Mouse (Mus musculus) lung, embryonic 16.5 days (tissue): ENCODE data around the gene Isyna1. TPM values are rescaled to one million over a fixed set of nuclear protein-coding genes. Genes with fewer than 3 reads are reported as not detected.

Source experiments
- ATAC-seq: fragments of 200-750 bp; cut with Nextera tagmentation; 2 replicates; pipeline ENCODE4 v1.8.0; 2017; ENCODE audit warnings: low read depth, mild to moderate bottlenecking, moderate library complexity
- H3K27ac ChIP-seq: fragments of 300-500 bp; sonication (generic); 2 replicates; pipeline ENCODE4 v1.5.1; 2014; ENCODE audit warnings: mild to moderate bottlenecking, control low read depth, low read length
- H3K27me3 ChIP-seq: fragments of 300-500 bp; sonication (generic); 2 replicates; pipeline ENCODE4 v1.6.1; 2014; ENCODE audit warnings: low read depth, low read length, mixed read lengths; ENCODE audit not compliant: control insufficient read depth, insufficient read depth
- H3K36me3 ChIP-seq: fragments of 300-500 bp; sonication (generic); 2 replicates; pipeline ENCODE4 v1.6.1; 2014; ENCODE audit warnings: low read length; ENCODE audit not compliant: control insufficient read depth, insufficient read depth
- H3K4me1 ChIP-seq: fragments of 300-500 bp; sonication (generic); replicated peaks from 2 replicates; pipeline ENCODE4 v1.6.1; 2014; ENCODE audit warnings: low read length, mixed read lengths; ENCODE audit not compliant: control insufficient read depth, insufficient read depth
- H3K4me2 ChIP-seq: fragments of 300-500 bp; sonication (generic); 2 replicates; pipeline ENCODE4 v1.6.1; 2014; ENCODE audit warnings: low read depth, low read length, control low read depth
- H3K4me3 ChIP-seq: fragments of 300-500 bp; sonication (generic); 2 replicates; pipeline ENCODE4 v1.5.1; 2014; ENCODE audit warnings: mild to moderate bottlenecking, low read length, control low read depth
- H3K9ac ChIP-seq: fragments of 300-500 bp; sonication (generic); 2 replicates; pipeline ENCODE4 v1.6.1; 2014; ENCODE audit warnings: low read length, control low read depth
- H3K9me3 ChIP-seq: fragments of 300-500 bp; sonication (generic); 2 replicates; pipeline ENCODE4 v1.6.1; 2016; ENCODE audit warnings: low read length; ENCODE audit not compliant: control insufficient read depth
- WGBS: fragments of 180-500 bp; shearing (Covaris S2); extraction: QIAGEN DNeasy Blood & Tissue Kit; methylation state at CpG from one replicate; pipeline ENCODE4 v1.1.7; 2014; 5-methylcytosine and 5-hydroxymethylcytosine counted together
- polyA plus RNA-seq: library from polyadenylated mRNA; unstranded; fragments of >200 nt; fragmentation: Nextera tagmentation; extraction: Ambion mirVana; gene quantifications from 2 replicates; pipeline ENCODE4 v1.2.1, GENCODE M21; 2015

Isyna1 gene
- polyA plus RNA-seq, 1 experiment from 2014 or later: 121 TPM

DNA sequence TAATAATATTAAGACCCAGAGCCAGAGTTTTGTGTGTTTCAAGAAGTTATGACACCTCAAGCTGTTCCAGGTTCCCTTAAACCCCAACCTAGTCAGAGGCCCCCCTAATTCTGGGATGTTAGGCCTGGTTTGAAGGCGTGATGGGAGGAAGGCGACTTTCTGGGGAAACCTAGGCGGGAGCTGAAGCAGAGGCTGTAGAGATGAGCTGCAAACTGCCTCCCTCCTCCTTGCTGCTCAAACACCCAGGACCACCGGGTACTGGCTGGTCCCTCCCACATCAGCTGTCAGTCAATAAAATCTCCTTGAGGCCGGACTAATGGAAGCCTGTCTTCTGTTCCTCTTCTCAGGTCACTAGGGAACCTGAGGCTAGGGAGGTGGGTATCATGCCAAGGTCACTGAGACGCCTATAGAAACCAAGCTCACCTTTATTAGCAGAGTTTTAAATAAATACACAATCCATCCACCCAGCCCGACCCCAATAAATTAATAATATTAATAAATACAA, 34.9 kb downstream of the Isyna1 start:
- no peak for ATAC-seq
- H3K27ac ChIP-seq: no peak overlapping the region
- H3K4me1 ChIP-seq: peaks cover 21% of the 10 kb centered on the region
- no peaks in the 10 kb centered on the region for H3K36me3 ChIP-seq
- no peaks in the 10 kb centered on the region for H3K9me3 ChIP-seq
- H3K4me3 ChIP-seq: peak overlapping the region; percentile 44
- peak overlapping the region; percentile 63 for H3K4me2 ChIP-seq
- no peaks in the 10 kb centered on the region for H3K27me3 ChIP-seq
- 51% methylated on average over 7 of the region's 7 CpGs for WGBS
- H3K9ac ChIP-seq: peak overlapping the region; percentile 32; the same call in 1 of the 2 replicates

DNA sequence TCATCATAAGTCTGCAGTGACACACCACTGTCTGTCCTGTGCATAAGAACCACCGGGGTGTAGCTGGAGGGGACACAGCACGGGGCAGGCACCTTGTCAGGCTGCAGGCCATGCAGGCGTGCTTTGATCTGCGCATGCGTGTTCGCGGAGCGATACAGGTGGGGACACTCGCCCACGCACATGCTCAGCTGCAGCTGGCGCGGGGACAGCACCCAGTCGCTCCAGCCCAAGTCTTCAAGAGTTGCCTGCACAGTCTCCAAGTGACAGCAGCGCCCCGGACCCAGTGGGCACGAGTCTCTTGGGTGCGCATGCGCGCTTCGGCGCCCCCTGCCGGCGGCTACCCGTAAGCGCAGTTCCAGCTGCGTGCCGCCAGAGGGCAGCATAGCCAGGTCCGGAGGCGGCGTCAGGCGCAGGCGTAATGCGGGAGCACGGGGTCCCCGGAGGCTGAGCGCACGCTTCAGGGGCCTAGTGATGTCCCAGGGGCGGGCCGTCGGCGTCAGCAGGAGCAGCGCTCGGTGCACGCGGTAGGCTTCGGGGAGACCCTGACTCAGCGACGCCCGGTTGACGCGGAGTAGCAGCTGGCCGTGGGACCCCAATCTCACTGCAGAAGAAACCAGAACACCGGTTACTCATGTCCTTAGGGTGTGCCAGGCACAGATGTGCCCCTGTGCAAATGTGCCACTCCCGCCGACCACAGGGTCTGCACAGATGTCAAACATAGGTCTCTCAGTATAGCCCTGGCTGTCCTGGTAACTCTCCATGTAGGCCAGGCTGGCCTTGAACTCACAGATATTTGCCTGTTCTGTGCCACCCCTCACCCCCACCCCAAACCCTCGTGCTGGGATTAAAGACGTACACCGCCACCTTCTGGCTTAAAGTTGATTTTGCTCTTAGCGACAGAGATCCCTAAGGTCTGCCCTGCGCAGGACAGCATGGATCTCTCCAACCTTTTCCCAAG, 35.7 kb downstream of the Isyna1 start:
- ATAC-seq: peak; percentile 91
- Histone ChIP-seq H3K4me2 (peak overlapping the region; percentile 63), H3K4me3 (peak overlapping the region; percentile 44), H3K4me1 (peaks cover 26% of the 10 kb centered on the region), H3K27me3 (no peaks in the 10 kb centered on the region), H3K9me3 (no peaks in the 10 kb centered on the region), H3K9ac (peak overlapping the region; percentile 60), H3K36me3 (no peaks in the 10 kb centered on the region), H3K27ac (no peak overlapping the region)
- WGBS: 2% methylated on average over 59 of the region's 60 CpGs

DNA sequence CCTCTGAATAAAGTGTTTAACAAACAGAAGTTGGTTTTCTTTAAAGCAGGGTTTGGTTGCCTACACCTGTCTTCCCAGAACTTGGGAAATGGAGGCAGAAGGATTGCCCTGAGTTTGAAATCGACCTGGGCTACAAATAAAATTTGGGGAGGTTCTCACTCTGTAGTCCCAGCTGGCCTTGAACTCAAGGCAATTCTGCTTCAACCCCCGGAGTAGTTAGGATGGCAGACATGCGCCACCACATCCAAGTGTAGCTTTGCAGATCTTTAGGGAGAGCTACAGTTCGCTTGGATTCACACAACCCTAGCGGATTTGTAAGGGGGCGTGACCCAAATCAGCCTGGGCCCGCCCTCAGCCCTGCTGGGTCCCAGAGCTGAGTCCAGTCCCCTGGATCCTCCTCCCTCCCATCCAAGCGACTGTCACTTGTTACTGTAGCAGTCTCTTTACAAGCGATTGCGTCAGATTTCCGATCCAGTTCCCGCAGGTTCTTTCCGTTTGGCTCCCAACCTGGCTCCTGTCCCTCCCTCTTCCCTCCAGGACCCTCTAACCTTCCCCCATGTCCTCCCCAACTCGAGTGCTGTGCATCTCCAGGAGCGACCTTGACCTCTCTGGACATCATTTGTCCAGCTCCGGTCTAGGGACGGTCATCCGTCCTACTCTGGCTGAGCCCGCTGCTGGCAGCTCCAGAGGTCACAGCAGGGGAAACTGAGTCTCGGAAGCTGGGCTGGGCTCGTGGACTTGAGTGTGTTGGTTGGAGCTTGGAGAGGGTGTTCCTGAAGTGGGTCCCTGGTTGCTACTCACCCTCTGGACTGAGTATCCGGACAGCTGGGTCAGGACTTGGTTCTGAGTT, 36.6 kb downstream of the Isyna1 start:
- Histone ChIP-seq H3K27ac (no peak overlapping the region), H3K27me3 (no peaks in the 10 kb centered on the region), H3K36me3 (no peaks in the 10 kb centered on the region), H3K4me3 (no peak overlapping the region; the same call in 1 of the 2 replicates), H3K4me1 (peaks cover 23% of the 10 kb centered on the region), H3K9ac (no peak overlapping the region; the same call in 1 of the 2 replicates), H3K4me2 (peak overlapping the region; percentile 63), H3K9me3 (no peaks in the 10 kb centered on the region)
- 13% methylated on average over 22 of the region's 22 CpGs for WGBS
- peak; percentile 48 for ATAC-seq

DNA sequence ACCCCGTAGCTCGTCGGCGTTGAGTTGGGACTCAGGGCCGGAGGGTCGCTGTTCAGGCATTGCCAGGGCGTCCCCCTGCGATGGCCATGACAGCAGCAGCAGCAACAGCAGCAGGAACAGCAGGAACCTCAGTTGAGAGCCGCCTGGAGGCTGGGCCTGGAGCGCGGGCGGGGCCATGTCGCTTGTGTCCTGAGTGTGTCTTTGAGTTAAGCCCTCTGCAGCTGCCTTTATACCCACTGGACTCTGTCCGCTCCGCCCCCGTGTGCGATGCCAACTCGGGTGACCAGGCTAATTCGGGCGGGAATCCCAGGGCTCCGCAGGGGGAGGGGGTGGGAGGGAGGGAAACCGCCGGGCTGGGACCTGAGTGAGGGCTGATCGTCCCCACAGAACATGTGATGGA, 37.3 kb downstream of the Isyna1 start:
- H3K9me3 ChIP-seq: no peaks in the 10 kb centered on the region
- WGBS: 14% methylated on average over 24 of the region's 24 CpGs
- H3K27ac ChIP-seq: no peak overlapping the region
- no peak overlapping the region for H3K4me3 ChIP-seq
- peaks cover 23% of the 10 kb centered on the region for H3K4me1 ChIP-seq
- H3K36me3 ChIP-seq: no peaks in the 10 kb centered on the region
- H3K9ac ChIP-seq: peak overlapping the region; percentile 2; the same call in 1 of the 2 replicates
- peak overlapping the region; percentile 20 for H3K4me2 ChIP-seq
- no peaks in the 10 kb centered on the region for H3K27me3 ChIP-seq
- ATAC-seq: no peak

DNA sequence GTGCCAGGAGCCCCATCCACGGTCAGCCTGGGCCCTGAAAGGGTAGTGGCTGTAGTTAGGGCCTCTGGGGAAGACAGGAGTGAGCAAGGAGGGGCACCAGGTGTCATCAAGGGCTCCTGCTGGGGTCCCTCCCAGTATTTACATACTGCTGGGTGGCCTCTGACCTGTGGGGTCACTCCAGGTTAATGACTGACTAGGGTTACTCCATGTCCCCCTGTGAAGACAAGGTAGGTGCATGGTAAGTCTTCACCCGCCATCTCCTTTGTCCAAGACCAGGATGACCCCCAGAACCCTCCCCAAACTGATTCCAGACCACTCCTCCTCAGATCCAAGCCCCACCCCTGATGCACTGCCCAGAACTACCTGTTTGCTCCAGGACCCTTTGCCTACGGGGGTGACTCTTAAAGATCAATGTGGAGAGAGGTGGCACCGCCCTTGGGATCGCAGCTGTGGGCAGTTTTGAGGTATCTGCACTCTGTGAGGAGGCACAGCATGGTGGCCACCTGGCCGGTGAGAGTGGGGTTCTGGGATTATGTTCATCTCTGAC, 38.2 kb downstream of the Isyna1 start, which contains the start of gene Gdf15:
TSS of gene Gdf15 (minus strand) at position 111 of the 547 bp plus-strand sequence.
- 75% methylated on average over 6 of the region's 6 CpGs for WGBS
- H3K4me1 ChIP-seq: peaks cover 23% of the 10 kb centered on the region
- no peaks in the 10 kb centered on the region for H3K9me3 ChIP-seq
- H3K36me3 ChIP-seq: no peaks in the 10 kb centered on the region
- H3K4me2 ChIP-seq: peak within 1 kb of the TSS; percentile 20
- no peak within 1 kb of the TSS for H3K4me3 ChIP-seq
- H3K27me3 ChIP-seq: no peaks in the 10 kb centered on the region
- H3K9ac ChIP-seq: peak within 1 kb of the TSS; percentile 2; the same call in 1 of the 2 replicates
- no peak for ATAC-seq
- H3K27ac ChIP-seq: no peak within 1 kb of the TSS

DNA sequence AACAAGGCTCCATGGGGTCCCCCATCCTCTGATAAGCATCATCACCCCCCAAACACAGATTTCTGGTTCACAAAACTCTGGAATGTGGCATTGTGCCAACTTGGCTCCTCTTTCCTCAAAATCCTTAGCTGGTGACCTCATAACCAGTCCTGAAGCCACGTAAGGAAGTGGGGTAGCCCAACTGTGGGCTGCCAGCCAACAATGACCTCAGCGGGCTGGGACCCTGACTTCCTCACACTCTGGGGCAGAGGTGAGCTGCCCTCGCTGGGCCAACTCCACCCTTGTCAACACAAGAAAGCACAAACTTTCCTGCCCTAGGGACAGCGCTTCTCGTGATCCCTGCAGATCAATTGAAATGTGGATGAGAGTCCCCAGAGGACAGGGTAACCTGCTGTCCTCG, 39.9 kb downstream of the Isyna1 start:
- Histone ChIP-seq H3K4me3 (no peak overlapping the region), H3K36me3 (no peaks in the 10 kb centered on the region), H3K27ac (no peak overlapping the region), H3K4me2 (no peak overlapping the region), H3K9ac (peak overlapping the region; percentile 39; the same call in 1 of the 2 replicates), H3K4me1 (peaks cover 23% of the 10 kb centered on the region), H3K27me3 (no peaks in the 10 kb centered on the region), H3K9me3 (no peaks in the 10 kb centered on the region)
- no peak for ATAC-seq
- 29% methylated on average over 6 of the region's 6 CpGs for WGBS

DNA sequence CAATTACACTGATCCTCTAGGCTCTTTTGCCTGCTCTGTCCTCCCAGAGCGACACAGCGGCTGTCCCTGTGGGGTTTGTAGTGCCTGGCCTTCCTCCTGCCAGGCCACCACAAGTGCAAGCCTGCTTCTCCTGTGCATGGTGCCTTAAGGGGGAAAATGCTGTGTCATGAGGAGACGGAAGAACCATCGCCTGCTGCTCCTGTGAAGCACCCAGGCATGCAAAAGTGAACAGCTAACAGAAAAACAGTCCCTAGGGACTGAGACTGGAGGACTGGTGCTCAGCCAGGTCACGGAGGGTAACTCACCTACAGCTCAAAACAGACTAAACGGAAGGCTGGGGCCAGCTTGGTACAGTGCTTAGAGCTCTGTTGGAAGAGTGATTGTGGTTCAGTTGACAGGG, 41.4 kb downstream of the Isyna1 start:
- 77% methylated on average over 6 of the region's 6 CpGs for WGBS
- no peak overlapping the region for H3K9ac ChIP-seq
- H3K9me3 ChIP-seq: no peaks in the 10 kb centered on the region
- no peak overlapping the region for H3K4me2 ChIP-seq
- no peaks in the 10 kb centered on the region for H3K36me3 ChIP-seq
- no peak overlapping the region for H3K27ac ChIP-seq
- no peak for ATAC-seq
- H3K4me1 ChIP-seq: peaks cover 17% of the 10 kb centered on the region
- H3K27me3 ChIP-seq: no peaks in the 10 kb centered on the region
- no peak overlapping the region for H3K4me3 ChIP-seq

DNA sequence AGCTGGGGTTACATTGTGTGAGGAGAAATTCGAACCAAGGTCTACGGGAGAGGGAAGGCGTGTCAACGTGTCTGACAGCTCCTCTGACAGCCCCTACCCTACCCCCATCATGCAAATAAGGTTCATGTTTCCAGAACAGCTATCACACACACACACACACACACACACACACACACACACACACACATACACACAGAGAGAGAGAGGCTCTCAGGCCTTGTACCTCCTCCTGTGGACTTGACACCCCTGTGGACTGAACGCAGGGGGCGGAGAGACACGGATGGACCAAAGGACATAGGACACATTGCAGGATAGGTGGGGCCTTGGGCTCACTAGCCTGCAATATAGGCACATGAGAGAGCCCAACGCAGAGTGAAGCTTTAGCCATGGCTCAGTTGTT, 42.7 kb downstream of the Isyna1 start:
- Histone ChIP-seq H3K4me3 (no peak overlapping the region), H3K9me3 (no peaks in the 10 kb centered on the region), H3K27me3 (no peaks in the 10 kb centered on the region), H3K9ac (no peak overlapping the region), H3K36me3 (no peaks in the 10 kb centered on the region), H3K27ac (no peak overlapping the region), H3K4me2 (no peak overlapping the region), H3K4me1 (peaks cover 7% of the 10 kb centered on the region)
- WGBS: 53% methylated on average over 8 of the region's 8 CpGs
- ATAC-seq: no peak
